Mouse (Mus musculus) adrenal gland, adult 10 weeks (tissue): Measurements from ENCODE around the gene Klk1b21. TPM values are rescaled to one million over a fixed set of nuclear protein-coding genes. Genes with fewer than 3 reads are reported as not detected.

ENCODE experiments used
- polyA plus RNA-seq: library from polyadenylated mRNA; stranded (reverse); fragments of 350-450 nt; fragmentation: Illumina TruSeq; extraction: RNeasy Lipid Tissue Mini Kit (QIAGEN cat#74804); gene quantifications from one replicate; pipeline ENCODE4 v1.2.3, GENCODE M21; 2014; ENCODE audit warnings: low read depth, low replicate concordance

Klk1b21 gene
- not detected for polyA plus RNA-seq

DNA sequence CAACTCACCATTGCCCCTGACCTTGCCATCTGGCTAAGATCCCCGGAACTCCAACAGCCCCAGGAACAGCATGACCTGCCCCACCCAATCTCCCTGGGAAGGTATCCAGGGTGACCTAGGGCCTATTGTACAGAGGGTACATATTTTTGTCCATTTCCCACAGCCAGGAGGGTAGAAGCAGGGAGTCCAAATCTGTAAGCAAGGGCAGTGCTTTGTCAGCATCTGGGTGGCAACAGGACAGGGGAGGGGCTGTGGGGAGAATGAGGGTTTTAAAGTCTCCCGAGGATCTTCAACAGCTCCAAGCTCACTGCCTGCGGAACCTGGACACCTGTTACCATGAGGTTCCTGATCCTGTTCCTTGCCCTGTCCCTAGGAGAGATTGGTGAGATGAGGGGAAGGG lies at the start of gene Klk1b21:
Gene Klk1b21, plus strand, starts transcription at position 301 of the 400 bp plus-strand sequence.

DNA sequence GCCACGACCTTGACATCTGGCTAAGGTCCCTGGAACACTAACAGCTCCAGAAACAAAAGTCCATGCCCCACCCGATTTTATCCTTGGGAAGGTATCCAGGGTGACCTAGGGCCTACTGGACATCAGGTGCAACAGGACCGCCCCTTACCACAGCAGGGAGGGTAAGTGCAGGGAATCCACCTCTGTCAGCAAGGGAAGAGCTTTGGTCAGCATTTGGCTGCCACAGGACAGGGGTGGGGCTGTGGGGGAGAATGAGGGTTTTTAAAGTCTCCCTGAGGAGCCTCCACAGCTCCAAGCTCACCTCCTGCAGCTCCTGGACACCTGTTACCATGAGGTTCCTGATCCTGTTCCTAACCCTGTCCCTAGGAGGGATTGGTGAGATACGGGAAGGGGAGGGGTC lies 10.2 kb downstream of the Klk1b21 start, which contains the start of gene Klk1b22:
Gene Klk1b22, plus strand, starts transcription at position 301 of the 400 bp plus-strand sequence.

DNA sequence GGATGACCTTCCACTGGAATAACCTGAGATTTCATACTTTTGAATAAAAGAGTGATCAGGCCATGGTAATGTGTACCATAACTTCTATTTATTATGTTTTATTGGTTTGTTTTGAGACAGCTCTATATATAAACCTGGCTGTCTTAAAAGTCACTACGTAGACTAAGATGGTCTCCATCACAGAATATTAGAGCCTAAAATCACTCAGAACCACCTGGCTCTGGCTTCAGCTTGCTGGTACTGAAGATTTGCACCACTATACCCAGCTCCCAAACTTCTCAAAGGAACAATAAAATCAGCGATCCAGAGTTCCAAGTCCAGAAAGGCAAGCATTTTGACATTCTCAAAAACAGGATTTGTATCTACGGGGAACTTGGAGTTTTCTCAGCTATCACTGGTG lies 34.3 kb downstream of the Klk1b21 start, which contains the start of gene Klk1b16:
Gene Klk1b16, plus strand, starts transcription at position 301 of the 400 bp plus-strand sequence.

Other genes starting within 250 kb of the Klk1b21 start
- not detected for gene Klk4, start 221.2 kb upstream of the Klk1b21 start, polyA plus RNA-seq
- not detected for gene Klk15, start 168.6 kb upstream of the Klk1b21 start, polyA plus RNA-seq
- gene Klk1b8, start 151.7 kb upstream of the Klk1b21 start, polyA plus RNA-seq = not detected
- not detected for gene Klk1b1, start 135.6 kb upstream of the Klk1b21 start, polyA plus RNA-seq
- gene Klk1b9, start 126.3 kb upstream of the Klk1b21 start, polyA plus RNA-seq = not detected
- not detected for gene Klk1b11, start 106.5 kb upstream of the Klk1b21 start, polyA plus RNA-seq
- gene Klk1b26, start 90.2 kb upstream of the Klk1b21 start, polyA plus RNA-seq = not detected
- not detected for gene Klk1b27, start 50.0 kb upstream of the Klk1b21 start, polyA plus RNA-seq
- gene Klk1b22, start 10.3 kb downstream of the Klk1b21 start, polyA plus RNA-seq = not detected
- gene Klk1b16, start 34.4 kb downstream of the Klk1b21 start, polyA plus RNA-seq = not detected
- gene Klk1b24, start 85.9 kb downstream of the Klk1b21 start, polyA plus RNA-seq = not detected
- gene Klk1b3, start 95.9 kb downstream of the Klk1b21 start, polyA plus RNA-seq = not detected
- not detected for gene Klk1b4, start 105.1 kb downstream of the Klk1b21 start, polyA plus RNA-seq
- gene Klk1b5, start 113.6 kb downstream of the Klk1b21 start, polyA plus RNA-seq = not detected
- gene Klk1, start 123.0 kb downstream of the Klk1b21 start, polyA plus RNA-seq = not detected
- not detected for gene Gm36864, start 133.8 kb downstream of the Klk1b21 start, polyA plus RNA-seq
- gene 1700028J19Rik, start 144.4 kb downstream of the Klk1b21 start, polyA plus RNA-seq = not detected
- 57.7 TPM for gene 2410002F23Rik, start 144.4 kb downstream of the Klk1b21 start, polyA plus RNA-seq
- not detected for gene Acp4, start 155.1 kb downstream of the Klk1b21 start, polyA plus RNA-seq
- gene Gm15517, start 159.1 kb downstream of the Klk1b21 start, polyA plus RNA-seq = not detected
- 3.7 TPM for gene Clec11a, start 204.6 kb downstream of the Klk1b21 start, polyA plus RNA-seq
- 0.12 TPM for gene Shank1, start 207.9 kb downstream of the Klk1b21 start, polyA plus RNA-seq